Mouse (Mus musculus): ENCODE data around the gene Tmtc3.

Tmtc3 gene

GRCm38 (mm10) chr10:100487097-100487978 is at the start of gene Tmtc3, which contains the start of gene Cep290:
Tmtc3 (minus strand) TSS chr10:100487350.
Cep290 (plus strand) TSS chr10:100487558.
- peak; percentile 99 for DNase-seq (ENCODE audit: low read depth, low spot score)

- DNase-seq (ENCODE audit: low read depth, low spot score) = no peak
Observed at GRCm38 (mm10) chr10:100524499-100525390, 37.6 kb upstream of the Tmtc3 start.

DNA sequence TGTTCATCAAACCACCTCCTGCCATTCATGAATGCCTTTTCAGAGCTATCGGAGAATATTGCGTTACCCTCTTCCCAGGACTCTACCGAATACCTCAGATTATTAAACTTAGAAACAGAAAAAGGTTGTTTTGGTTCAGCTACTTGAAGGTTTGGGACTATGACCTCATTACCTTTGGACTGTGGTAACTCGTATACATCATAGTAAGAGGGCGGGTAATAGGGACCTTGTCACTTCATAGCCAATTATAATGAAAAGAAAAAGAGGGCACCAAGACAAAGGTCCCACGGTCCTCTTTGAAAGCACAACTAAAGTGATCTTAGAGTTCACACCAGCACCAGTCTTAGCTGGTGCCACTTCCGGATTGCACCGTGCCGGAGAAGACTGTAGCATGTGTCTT is 35.2 kb upstream of the Tmtc3 start:
- no peak for DNase-seq (ENCODE audit: low read depth, low spot score)

DNA sequence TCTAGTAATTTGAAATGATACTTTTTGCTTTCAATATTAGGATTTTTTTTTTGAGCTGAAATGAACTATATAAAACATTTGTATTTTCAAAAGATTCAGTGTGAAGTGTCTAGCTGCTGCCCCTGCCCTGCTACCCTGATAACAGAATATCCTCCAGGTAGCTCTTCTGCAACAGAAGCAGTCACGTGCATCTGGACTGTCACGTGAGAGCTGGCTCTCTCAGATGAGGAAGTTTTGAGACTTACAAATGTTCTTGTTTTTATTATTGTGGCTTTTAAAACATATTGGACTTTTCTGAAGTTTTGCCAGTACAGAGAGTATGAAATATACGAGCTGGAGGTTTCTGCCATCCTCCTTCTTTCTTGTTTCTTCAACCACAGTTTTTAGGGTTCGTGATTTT is 34.5 kb upstream of the Tmtc3 start:
- DNase-seq (ENCODE audit: low read depth, low spot score) = no peak

- no peak for DNase-seq (ENCODE audit: low read depth, low spot score)
Observed at GRCm38 (mm10) chr10:100508170-100508569, 21.0 kb upstream of the Tmtc3 start.

GRCm38 (mm10) chr10:100498309-100498708 is 11.2 kb upstream of the Tmtc3 start:
- no peak for DNase-seq (ENCODE audit: low read depth, low spot score)

DNA sequence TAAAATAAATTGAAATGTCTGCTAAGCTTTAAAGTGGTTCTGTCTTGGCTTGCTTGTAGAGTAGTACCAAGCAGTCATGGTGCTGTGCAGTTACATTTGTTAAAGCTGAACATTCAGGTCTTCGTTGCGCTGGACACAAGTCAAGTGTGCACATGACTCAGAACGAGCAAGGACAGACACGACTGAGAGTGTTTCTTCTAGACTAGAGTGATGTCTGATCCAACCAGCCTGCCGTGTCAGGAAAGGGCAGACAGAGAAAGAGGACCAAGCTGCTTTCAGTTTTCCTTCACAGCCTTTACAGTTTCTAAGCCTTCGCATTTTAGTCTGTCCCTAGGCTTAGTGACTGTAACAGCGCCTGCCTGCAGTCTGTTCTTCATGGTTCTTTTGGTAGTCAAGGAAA is 4.8 kb upstream of the Tmtc3 start:
- no peak for DNase-seq (ENCODE audit: low read depth, low spot score)

- DNase-seq (ENCODE audit: low read depth, low spot score) = peak; percentile 28
Observed at GRCm38 (mm10) chr10:100486701-100487096, 451 bp downstream of the Tmtc3 start.

- DNase-seq (ENCODE audit: low read depth, low spot score) = no peak
Observed at GRCm38 (mm10) chr10:100479538-100479937, 7.6 kb downstream of the Tmtc3 start.

DNA sequence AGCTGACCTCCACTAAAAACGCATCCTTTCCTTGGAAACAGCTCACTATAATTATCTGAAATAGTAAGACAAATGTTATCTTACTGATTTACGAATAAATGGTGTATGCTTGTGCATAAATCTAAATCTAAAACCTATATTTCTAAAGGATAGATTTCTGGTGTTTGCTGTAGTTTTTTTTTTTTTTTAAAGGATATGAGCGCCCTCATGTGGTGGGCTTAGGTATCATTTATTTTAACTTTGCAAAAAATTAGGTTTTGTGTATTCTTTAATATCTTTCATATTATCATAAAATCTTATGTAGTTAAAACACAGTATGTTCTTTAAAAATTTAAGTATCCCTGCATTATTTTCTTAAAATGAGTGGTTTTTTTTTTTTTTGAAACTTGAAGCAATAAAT is 12.1 kb downstream of the Tmtc3 start:
- peak; percentile 47 for DNase-seq (ENCODE audit: low read depth, low spot score)

DNA sequence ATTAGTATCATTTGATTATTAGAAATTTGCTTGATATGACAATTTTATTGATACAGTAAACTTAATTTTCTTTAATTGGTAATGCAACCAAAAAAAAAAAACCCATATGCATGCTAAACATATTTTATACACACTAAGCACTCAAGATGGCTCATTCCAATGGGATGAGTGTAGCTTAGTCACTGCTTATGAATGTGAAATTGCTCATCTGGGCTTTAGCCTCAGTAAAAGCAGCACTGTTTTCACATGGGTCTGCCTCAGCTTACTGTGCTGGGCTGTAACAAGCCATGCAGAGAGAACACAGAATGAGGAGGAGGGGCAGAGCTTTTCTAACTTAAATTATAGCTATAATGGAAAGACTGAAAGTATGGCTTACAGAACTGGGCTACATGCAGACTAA is 26.6 kb downstream of the Tmtc3 start:
- DNase-seq (ENCODE audit: low read depth, low spot score) = peak; percentile 89

DNA sequence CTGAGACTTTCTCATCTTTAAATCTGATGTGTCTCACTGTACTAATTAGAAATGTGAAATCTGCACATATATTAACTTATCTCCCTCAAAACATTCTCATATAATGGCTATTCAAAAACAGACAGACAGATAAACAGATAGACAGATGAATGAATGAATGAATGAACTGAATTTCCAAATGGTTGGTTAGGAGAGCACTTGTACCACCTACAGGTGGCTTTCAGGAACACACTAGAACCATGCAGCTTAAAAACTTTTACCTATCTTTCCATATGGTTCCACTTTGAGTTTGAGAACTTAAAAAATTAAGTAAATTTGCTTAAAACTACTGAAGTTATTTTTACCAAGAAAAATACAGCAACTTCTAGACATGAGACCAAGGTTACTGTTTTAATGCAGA is 37.8 kb downstream of the Tmtc3 start:
- DNase-seq (ENCODE audit: low read depth, low spot score) = peak; percentile 25

GRCm38 (mm10) chr10:100427592-100427991 is 59.6 kb downstream of the Tmtc3 start:
- peak; percentile 21 for DNase-seq (ENCODE audit: low read depth, low spot score)

DNA sequence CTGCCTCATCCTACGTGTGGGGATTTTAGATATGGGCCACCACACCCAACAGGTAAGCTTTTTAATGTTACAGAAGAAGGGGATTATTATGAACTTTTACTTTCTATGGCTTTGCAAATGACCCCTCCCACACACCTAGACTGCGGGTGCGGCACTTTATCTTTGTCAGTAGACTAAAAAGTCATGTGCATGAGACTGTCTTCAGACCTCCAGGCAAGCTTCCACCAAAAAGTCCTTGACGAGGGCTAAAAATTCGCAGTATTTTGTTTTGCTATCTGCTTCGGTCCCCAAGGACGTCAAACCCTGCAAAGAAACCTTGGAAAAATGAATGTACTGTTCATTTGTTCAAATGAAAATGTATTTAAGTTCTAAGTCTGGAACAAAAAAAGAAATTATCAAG is 71.6 kb downstream of the Tmtc3 start:
- DNase-seq (ENCODE audit: low read depth, low spot score) = no peak

DNA sequence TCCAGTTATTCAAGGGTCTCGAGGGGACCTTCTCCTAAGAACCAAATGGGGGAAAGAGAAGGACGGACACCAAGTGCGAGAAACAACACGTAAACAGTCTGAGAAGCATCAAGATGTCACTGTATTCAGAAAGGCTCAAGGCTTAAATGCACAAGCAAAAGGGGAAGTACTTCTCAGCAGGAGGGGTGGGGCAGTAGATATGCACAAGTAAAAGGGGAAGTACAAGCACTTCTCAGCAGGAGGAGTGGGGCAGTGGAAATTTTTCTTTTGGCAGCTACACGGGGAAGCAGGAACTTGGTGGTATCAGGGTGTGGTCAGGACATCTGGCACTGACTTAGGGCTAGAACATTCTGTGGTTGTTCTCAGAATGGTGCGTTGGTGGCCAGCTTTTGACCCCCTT is 84.8 kb downstream of the Tmtc3 start:
- DNase-seq (ENCODE audit: low read depth, low spot score) = peak; percentile 13

All from 3T3-L1 (cell line).